Mouse (Mus musculus): ENCODE measurements at regions not wholly inside any gene's neighbourhood (a gene's known extent, or its start where the extent isn't known, plus 50 kb on each side); places are given as distances from the start of the nearest gene placed in this dataset.

DNA sequence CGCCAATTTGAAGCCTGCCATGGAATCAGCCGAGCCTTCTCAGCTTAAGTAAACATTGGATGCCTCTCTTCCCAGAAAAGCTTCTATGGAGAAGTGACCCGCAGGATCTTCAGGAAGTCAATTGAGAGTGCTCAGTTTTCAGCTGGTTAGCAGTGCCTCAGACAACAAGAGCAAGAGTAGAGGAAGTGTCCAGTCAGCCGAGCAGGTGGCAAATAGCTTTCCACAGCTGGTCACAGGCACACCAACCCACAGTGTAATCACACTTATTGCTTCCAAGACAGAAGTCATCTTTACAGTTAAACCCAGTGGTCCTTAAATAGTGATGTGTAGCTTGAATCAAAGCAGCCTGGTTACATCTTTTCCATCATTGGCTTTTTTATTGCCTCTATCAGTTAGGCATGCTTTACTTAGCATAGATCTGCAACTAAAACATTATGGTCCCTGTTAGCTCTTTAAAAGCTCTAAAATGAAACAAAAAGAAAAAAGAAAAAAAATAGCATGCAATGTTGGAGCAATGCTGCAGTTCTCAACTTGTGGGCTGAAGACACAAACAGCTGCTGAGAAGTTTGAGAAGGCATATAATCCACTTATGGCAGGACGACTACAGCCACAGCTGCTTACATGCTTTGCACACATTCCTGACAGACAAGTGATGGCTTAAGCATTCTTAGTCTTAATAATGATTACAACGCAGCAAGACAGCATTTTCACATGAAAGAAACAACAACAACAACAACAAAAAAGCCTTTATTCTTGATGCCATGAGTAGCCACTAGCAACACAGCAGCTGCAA is 444.5 kb downstream of the Tmem135 start:
- no peak for DNase-seq (ENCODE audit: low spot score in 2 of 2)

DNA sequence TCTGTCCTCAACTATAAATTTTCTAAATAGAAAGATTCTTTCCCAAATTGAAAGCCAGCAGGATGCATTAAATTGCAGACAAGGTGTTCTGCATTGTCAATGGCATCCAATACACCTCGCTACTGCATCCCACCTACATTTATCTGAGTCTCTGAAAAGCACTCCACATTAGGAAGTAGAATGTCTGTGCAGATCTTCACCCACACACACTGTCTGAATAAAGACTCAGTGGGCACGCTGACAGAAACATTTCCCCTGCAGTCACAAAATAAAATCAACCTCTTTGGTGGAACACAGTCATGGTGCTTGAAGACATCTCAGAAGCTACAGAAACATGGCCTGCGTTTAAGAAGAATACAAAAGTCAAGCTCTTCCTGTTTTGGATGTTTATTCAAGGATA is 449.0 kb downstream of the Tmem135 start:
- no peak for DNase-seq (ENCODE audit: low spot score in 2 of 2)

DNA sequence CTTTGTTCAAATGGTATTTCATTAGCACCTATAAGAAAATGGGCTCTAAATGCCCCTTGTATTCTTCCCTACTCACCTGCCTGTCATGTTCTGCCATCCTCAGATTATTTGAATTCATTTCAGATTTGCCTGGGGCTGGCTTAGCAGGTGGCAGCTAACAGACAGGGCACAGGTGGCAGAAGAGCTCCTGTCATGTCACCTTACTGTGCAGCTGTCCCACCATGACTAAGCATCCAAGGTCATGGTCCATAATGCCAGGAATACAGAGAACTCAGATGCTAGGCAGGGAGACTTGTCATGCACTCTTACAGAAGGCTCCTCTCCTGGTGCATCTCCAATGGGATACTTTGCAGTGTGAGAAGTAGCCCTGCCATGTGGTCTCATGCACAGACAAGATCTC is 458.7 kb downstream of the Tmem135 start:
- DNase-seq (ENCODE audit: low spot score in 2 of 2) = no peak

DNA sequence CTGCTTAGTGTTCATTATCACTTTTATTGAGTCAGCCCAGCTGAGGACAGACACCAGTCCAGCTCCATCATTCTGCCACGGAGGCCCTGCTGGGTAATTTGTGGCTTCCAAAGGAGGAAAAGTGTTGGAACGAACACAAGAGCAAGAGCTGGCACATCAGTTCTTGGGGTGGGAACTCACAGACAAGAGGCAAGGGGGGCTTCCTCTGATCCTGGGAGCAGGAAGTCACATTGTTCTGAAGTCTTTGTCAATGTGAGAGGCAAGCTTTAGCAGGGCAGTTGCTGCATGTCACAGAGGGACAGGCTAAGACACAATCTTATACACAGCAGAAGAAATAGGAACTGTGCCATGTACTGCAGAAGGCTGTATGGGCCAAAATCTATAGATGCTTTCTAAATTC is 459.1 kb downstream of the Tmem135 start:
- no peak for DNase-seq (ENCODE audit: low spot score in 2 of 2)

DNA sequence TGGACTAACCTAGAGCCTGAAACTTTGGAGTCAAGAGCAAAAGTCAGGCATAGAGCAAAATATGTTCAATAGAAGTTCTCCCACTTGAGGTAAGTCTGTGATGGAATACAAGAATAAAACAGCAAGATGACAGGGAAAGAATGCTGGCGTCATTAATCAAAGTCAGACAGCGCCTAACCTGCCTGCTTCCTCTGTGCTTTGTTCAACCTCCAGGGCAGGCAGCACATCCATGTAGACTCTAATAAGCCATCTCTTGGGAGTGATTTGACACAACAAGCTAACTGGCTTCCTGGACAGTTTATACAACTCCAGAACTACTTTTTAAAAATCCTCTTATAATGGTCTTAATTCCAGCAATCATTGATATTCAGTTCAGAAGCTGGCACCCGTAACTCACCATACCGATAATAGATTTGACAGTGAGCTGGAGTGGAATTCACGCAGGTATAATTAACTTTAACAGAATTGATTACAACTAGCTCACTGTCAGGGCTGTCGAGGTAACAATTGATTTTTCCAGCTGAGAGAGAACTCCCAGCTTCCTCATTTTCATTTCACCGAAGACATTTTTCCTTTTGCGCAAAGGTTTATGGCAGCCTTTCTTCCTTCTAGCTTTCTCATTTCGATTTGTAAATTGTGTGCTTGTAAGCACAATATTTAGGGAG is 462.6 kb downstream of the Tmem135 start:
- DNase-seq (ENCODE audit: low spot score in 2 of 2) = no peak

DNA sequence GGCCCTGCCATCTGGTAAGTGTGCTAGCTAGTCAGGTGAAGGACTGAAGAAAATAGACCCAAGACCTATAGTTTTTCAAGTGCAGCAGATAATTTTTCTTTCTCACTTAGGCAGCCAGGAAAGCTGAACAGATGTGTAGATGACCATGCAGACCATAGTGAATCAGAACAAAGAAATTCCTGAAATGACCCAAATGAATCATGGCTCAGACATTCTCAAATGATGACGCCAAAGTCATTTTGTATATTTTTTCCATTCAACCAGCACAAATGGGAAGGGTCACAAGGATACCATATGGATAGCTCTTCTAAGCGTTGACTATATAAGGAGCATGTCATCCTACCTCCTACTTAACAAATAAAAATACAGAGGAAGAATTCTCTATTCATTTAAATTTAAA is 463.8 kb downstream of the Tmem135 start:
- DNase-seq (ENCODE audit: low spot score in 2 of 2) = no peak

DNA sequence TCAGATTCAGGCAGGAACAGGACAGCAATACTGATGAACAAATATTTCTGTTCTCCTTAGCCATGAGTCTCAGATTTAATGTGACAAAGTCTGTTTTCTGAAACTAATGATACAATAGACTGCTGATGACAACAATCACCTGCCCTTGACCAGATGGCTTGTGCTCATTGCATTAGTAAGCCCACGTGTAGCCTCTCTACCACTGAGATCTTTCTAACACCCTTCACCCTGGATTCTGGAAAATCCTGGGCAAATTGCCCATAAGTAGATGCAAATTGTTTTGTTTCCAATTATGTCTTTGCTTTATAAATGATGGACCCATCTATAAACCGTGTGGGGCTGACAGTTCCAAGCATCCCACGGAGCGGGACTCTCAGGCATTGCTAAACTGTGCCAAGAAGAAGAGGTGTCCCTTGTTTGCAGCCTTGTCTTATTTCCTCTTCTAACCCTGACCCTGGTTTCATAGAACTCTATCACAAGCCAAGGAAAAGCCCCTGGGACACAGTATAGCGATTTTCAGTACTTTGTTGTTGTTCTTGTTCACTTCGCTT is 475.7 kb downstream of the Tmem135 start:
- no peak for DNase-seq (ENCODE audit: low spot score in 2 of 2)

Data from thymus, postnatal 10 days (tissue).